Comparison of ENCODE assay signal across 22 mouse cellular contexts in the genomic region with DNA sequence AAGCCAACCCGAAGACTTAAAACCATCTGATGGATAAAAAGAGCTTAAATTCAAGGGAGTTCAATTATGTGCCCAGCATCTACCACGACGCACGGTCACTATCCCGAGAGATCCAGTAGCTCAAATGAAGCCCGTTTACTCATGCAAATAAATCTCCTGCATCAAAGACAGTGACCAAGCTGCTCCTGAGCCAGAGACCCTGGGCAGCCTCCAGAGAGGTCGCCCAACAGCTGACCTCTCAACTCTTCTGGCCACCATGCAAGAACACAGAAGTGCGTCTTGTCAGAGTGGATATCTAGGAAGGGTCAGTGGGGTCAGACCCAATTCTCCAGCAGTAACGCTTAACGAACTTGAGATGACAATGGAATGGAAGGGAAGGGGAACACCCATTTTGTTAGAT.
"Had no signal": no experiment of that assay in that cellular context is flagged by ENCODE, and none has a peak within 500 bp of the region (broad histone marks: within the 10 kb centered on the region; RNA-seq: fewer than 3 reads in every experiment).

No protein-coding gene starts in this region.

- H3K27me3 ChIP-seq: heart, embryonic 13.5 days; heart, embryonic 15.5 days; hindbrain, embryonic 13.5 days; hindbrain, embryonic 15.5 days; limb, embryonic 13.5 days; limb, embryonic 15.5 days; liver, embryonic 12.5 days had no signal

- DNase-seq: gastrocnemius, postnatal 10 days; gastrocnemius, postnatal 25 days; heart, adult 11 months; heart, adult 2 months; heart, postnatal 14 days; heart, postnatal 36 days; kidney, adult 11 months; kidney, adult 2 months; kidney, postnatal 14 days; layer of hippocampus, adult 9-11 months; layer of hippocampus, postnatal 36 days; left cerebral cortex, postnatal 4 days; lung, adult 18-20 months had no signal

- H3K4me3 ChIP-seq: heart, adult 2 months; heart, embryonic 13.5 days; heart, embryonic 15.5 days; hindbrain, embryonic 13.5 days; hindbrain, embryonic 15.5 days; limb, embryonic 13.5 days; limb, embryonic 15.5 days; liver, embryonic 12.5 days had no signal

- H3K27ac ChIP-seq: heart, adult 2 months; heart, embryonic 13.5 days; heart, embryonic 15.5 days; hindbrain, embryonic 13.5 days; hindbrain, embryonic 15.5 days; hindbrain, postnatal 0 days; limb, embryonic 13.5 days; limb, embryonic 15.5 days; liver, embryonic 12.5 days; liver, embryonic 14.5 days had no signal

- H3K9me3 ChIP-seq: heart, embryonic 13.5 days; heart, embryonic 15.5 days; hindbrain, embryonic 13.5 days; hindbrain, embryonic 15.5 days; limb, embryonic 13.5 days; limb, embryonic 15.5 days; liver, embryonic 12.5 days had no signal

- H3K4me1 ChIP-seq: hindbrain, embryonic 15.5 days had no signal

- H3K36me3 ChIP-seq: heart, embryonic 15.5 days; hindbrain, embryonic 13.5 days; hindbrain, embryonic 15.5 days; limb, embryonic 15.5 days; liver, embryonic 12.5 days had no signal
